In genomic region chr15:81846755-81847154, GRCm38 (mm10) we compare ENCODE assay signal across 18 mouse cellular contexts. TPM values are rescaled to one million over a fixed set of nuclear protein-coding genes. Genes with fewer than 3 reads are reported as not detected.
DNase-seq lines count a peak whose midpoint lies in the region; ATAC-seq and TF ChIP-seq lines count a peak whose summit lies in the region.
"Had no signal": no experiment of that assay in that cellular context is flagged by ENCODE, and none has a peak within 500 bp of the region (broad histone marks: within the 10 kb centered on the region; RNA-seq: fewer than 3 reads in every experiment).

No protein-coding gene starts in this region.

- peak; percentile 36 for DNase-seq in adrenal gland, postnatal 14 days
- DNase-seq in adrenal gland, postnatal 36 days = no peak
- peak; percentile 46 to 48 for DNase-seq in heart, adult 18-20 months
- no peak for DNase-seq in heart, adult 8-10 months (ENCODE audit: low spot score)
- DNase-seq in lung, postnatal 0 days (ENCODE audit: low spot score) = no peak
- DNase-seq in lung, adult 2 months = no peak
- DNase-seq in stomach, postnatal 0 days (ENCODE audit: low spot score) = no peak
- no peak for DNase-seq in urinary bladder, postnatal 25 days (ENCODE audit: low spot score)
- DNase-seq: cerebellum, postnatal 10 days; heart, postnatal 10 days; layer of hippocampus, adult 9-11 months; liver; retina, postnatal 1 day; thymus, postnatal 25 days had no signal

- H3K4me3 ChIP-seq in lung, postnatal 0 days (ENCODE audit: low read depth, low read length) = no peak overlapping the region
- no peak overlapping the region for H3K4me3 ChIP-seq in lung, adult 2 months (replicated peaks; ENCODE audit: extremely low read depth, low read depth, low read length)
- no peak overlapping the region for H3K4me3 ChIP-seq in stomach, postnatal 0 days (ENCODE audit: low read depth, low read length)
- H3K4me3 ChIP-seq: embryonic facial prominence, embryonic 10.5 days; hindbrain, embryonic 15.5 days; lung, embryonic 15.5 days had no signal

- no peaks in the 10 kb centered on the region for H3K9me3 ChIP-seq in lung, postnatal 0 days (ENCODE audit: low read length)
- no peaks in the 10 kb centered on the region for H3K9me3 ChIP-seq in stomach, postnatal 0 days (ENCODE audit: control insufficient read depth, low read length)
- H3K9me3 ChIP-seq: embryonic facial prominence, embryonic 10.5 days; hindbrain, embryonic 15.5 days; lung, embryonic 15.5 days had no signal

- ATAC-seq in lung, postnatal 0 days = 0 out of 2 replicates have a peak, but pooled peaks have one; percentile 10
- no peak for ATAC-seq in stomach, postnatal 0 days (ENCODE audit: low FRiP score, low TSS enrichment)
- ATAC-seq: activated CD4-positive, CD25-positive, alpha-beta regulatory T cell, adult 4 months had no signal

- WGBS in lung, postnatal 0 days = 79% methylated on average over 9 of the region's 9 CpGs
- 78% methylated on average over 9 of the region's 9 CpGs for WGBS in lung, adult 2 months
- 81% methylated on average over 9 of the region's 9 CpGs for WGBS in stomach, postnatal 0 days

- H3K4me1 ChIP-seq in lung, postnatal 0 days (ENCODE audit: insufficient read depth, low read depth, low read length) = no peaks in the 10 kb centered on the region
- H3K4me1 ChIP-seq in lung, adult 2 months (ENCODE audit: control insufficient read depth, insufficient read depth, low read length) = no peaks in the 10 kb centered on the region; the same call in 1 of the 2 replicates
- H3K4me1 ChIP-seq in stomach, postnatal 0 days (replicated peaks; ENCODE audit: control insufficient read depth, insufficient read depth) = no peaks in the 10 kb centered on the region
- H3K4me1 ChIP-seq: embryonic facial prominence, embryonic 10.5 days; hindbrain, embryonic 15.5 days; lung, embryonic 15.5 days had no signal

- no peak for TF ChIP-seq CTCF in lung, postnatal 0 days (IDR thresholded peaks at IDR 0.05)
- no peak for TF ChIP-seq CTCF in lung, adult 2 months (IDR thresholded peaks at IDR 0.05; ENCODE audit: insufficient read depth, low read length)
- no peak for TF ChIP-seq CTCF in stomach, postnatal 0 days (IDR thresholded peaks at IDR 0.05; ENCODE audit: low read depth)

- no peak overlapping the region for H3K9ac ChIP-seq in lung, postnatal 0 days (replicated peaks; ENCODE audit: low read depth)
- no peak overlapping the region for H3K9ac ChIP-seq in stomach, postnatal 0 days (ENCODE audit: low read length)
- H3K9ac ChIP-seq: hindbrain, embryonic 15.5 days; lung, embryonic 15.5 days had no signal

- H3K27me3 ChIP-seq in lung, postnatal 0 days (replicated peaks; ENCODE audit: insufficient read depth, low read length) = no peaks in the 10 kb centered on the region
- H3K27me3 ChIP-seq in stomach, postnatal 0 days (ENCODE audit: control insufficient read depth, insufficient read depth, low read length) = no peaks in the 10 kb centered on the region
- H3K27me3 ChIP-seq: hindbrain, embryonic 15.5 days; lung, embryonic 15.5 days had no signal

- no peak overlapping the region for H3K4me2 ChIP-seq in lung, postnatal 0 days (replicated peaks; ENCODE audit: low read depth, low read length)
- no peak overlapping the region for H3K4me2 ChIP-seq in stomach, postnatal 0 days (replicated peaks; ENCODE audit: low read depth)
- H3K4me2 ChIP-seq: hindbrain, embryonic 15.5 days; lung, embryonic 15.5 days had no signal

- peaks cover 20% of the 10 kb centered on the region for H3K36me3 ChIP-seq in lung, postnatal 0 days (ENCODE audit: insufficient read depth, low read length)
- peaks cover 25% of the 10 kb centered on the region for H3K36me3 ChIP-seq in stomach, postnatal 0 days (ENCODE audit: control insufficient read depth, insufficient read depth, low read length)

- H3K27ac ChIP-seq in lung, postnatal 0 days (ENCODE audit: low read length) = no peak overlapping the region
- H3K27ac ChIP-seq in stomach, postnatal 0 days (replicated peaks) = peak overlapping the region; percentile 1; the same call in 1 of the 2 replicates
- H3K27ac ChIP-seq: embryonic facial prominence, embryonic 10.5 days; hindbrain, embryonic 15.5 days; lung, embryonic 15.5 days had no signal

- no peak for TF ChIP-seq POLR2A in lung, adult 2 months (IDR thresholded peaks at IDR 0.05; ENCODE audit: borderline replicate concordance, extremely low read depth, low read depth, low read length)

- no peak for TF ChIP-seq EP300 in lung, postnatal 0 days (IDR thresholded peaks at IDR 0.05)
- TF ChIP-seq EP300 in stomach, postnatal 0 days (optimal IDR thresholded peaks at IDR 0.05) = no peak

RNA-seq across cellular contexts. Expression of gene Tob2, which starts 11.8 kb away (rescaled TPM):
- total RNA-seq in adrenal gland, postnatal 14 days (2021) = 124 and 147 TPM in 2 replicates
- 100 to 1,000 TPM; 103 to 125 TPM for total RNA-seq in adrenal gland, postnatal 36 days (2021)
- 100 to 1,000 TPM; 103 to 127 TPM for total RNA-seq in heart, adult 18-20 months (2021)
- total RNA-seq in heart, adult 8-10 months (2022) = 100 to 1,000 TPM in 1 of 4 experiments, 10 to 100 TPM in 3; 50.6 to 129 (median 74.7) TPM
- 24.8 and 30.0 TPM in 2 replicates for polyA plus RNA-seq in lung, postnatal 0 days (2015; fragmentation: Nextera tagmentation; extraction: Ambion mirVana)
- polyA plus RNA-seq in lung, adult 2 months (2012; rRNA removed) = 35.8 and 39.0 TPM in 2 replicates
- polyA plus RNA-seq in stomach, postnatal 0 days (2015; fragmentation: Nextera tagmentation; extraction: Ambion mirVana) = 18.8 and 20.5 TPM in 2 replicates

RNA-seq across cellular contexts. Expression of gene Phf5a, which starts 25.0 kb away (rescaled TPM):
- total RNA-seq in adrenal gland, postnatal 14 days (2021) = 63.4 and 65.5 TPM in 2 replicates
- total RNA-seq in adrenal gland, postnatal 36 days (2021) = 10 to 100 TPM; 57.8 to 59.2 TPM
- total RNA-seq in heart, adult 18-20 months (2021) = 10 to 100 TPM; 36.5 to 37.1 TPM
- total RNA-seq in heart, adult 8-10 months (2022) = 10 to 100 TPM; 31.9 to 39.3 (median 33.9) TPM
- polyA plus RNA-seq in lung, postnatal 0 days (2015; fragmentation: Nextera tagmentation; extraction: Ambion mirVana) = 80.3 and 88.8 TPM in 2 replicates
- polyA plus RNA-seq in lung, adult 2 months (2012; rRNA removed) = 23.6 and 34.4 TPM in 2 replicates
- 75.8 and 77.0 TPM in 2 replicates for polyA plus RNA-seq in stomach, postnatal 0 days (2015; fragmentation: Nextera tagmentation; extraction: Ambion mirVana)

RNA-seq across cellular contexts. Expression of gene Aco2, which starts 25.4 kb away (rescaled TPM):
- 2,377 and 2,604 TPM in 2 replicates for total RNA-seq in adrenal gland, postnatal 14 days (2021)
- 100 to 1,000 TPM; 823 to 866 TPM for total RNA-seq in adrenal gland, postnatal 36 days (2021)
- 1,000 to 10,000 TPM; 2,055 to 2,104 TPM for total RNA-seq in heart, adult 18-20 months (2021)
- total RNA-seq in heart, adult 8-10 months (2022) = 1,000 to 10,000 TPM; 2,119 to 2,448 (median 2,260) TPM
- 89.2 and 90.8 TPM in 2 replicates for polyA plus RNA-seq in lung, postnatal 0 days (2015; fragmentation: Nextera tagmentation; extraction: Ambion mirVana)
- polyA plus RNA-seq in lung, adult 2 months (2012; rRNA removed) = 147 and 242 TPM in 2 replicates
- 130 and 141 TPM in 2 replicates for polyA plus RNA-seq in stomach, postnatal 0 days (2015; fragmentation: Nextera tagmentation; extraction: Ambion mirVana)

RNA-seq across cellular contexts. Expression of gene Tef, which starts 44.5 kb away (rescaled TPM):
- 71.4 and 98.5 TPM in 2 replicates for total RNA-seq in adrenal gland, postnatal 14 days (2021)
- 100 to 1,000 TPM in 1 of 2 experiments, 10 to 100 TPM in 1; 61.4 to 101 TPM for total RNA-seq in adrenal gland, postnatal 36 days (2021)
- total RNA-seq in heart, adult 18-20 months (2021) = 10 to 100 TPM; 67.5 to 73.0 TPM
- 100 to 1,000 TPM; 125 to 157 (median 155) TPM for total RNA-seq in heart, adult 8-10 months (2022)
- polyA plus RNA-seq in lung, postnatal 0 days (2015; fragmentation: Nextera tagmentation; extraction: Ambion mirVana) = 38.6 and 44.0 TPM in 2 replicates
- polyA plus RNA-seq in lung, adult 2 months (2012; rRNA removed) = 95.4 and 99.7 TPM in 2 replicates
- 17.1 and 21.2 TPM in 2 replicates for polyA plus RNA-seq in stomach, postnatal 0 days (2015; fragmentation: Nextera tagmentation; extraction: Ambion mirVana)

Comparison
In these comparisons a context has a peak if more than half of its experiments do, and no peak if none do; other contexts are left out.
1. DNase-seq: peak in adrenal gland, postnatal 14 days (single experiment) and heart, adult 18-20 months (2 of 2); none in adrenal gland, postnatal 36 days (0 of 2), heart, adult 8-10 months (single experiment), lung, postnatal 0 days (single experiment), lung, adult 2 months (single experiment), stomach, postnatal 0 days (single experiment) and urinary bladder, postnatal 25 days (single experiment).